Mouse (Mus musculus) heart, postnatal 0 days (tissue): ENCODE data around the gene Aldh1l2.

Experiments
- CTCF ChIP-seq: IDR thresholded peaks from 2 replicates; pipeline ENCODE4 v1.5.1; 2016; ENCODE audit warnings: antibody characterized with exemption, control low read depth, low read depth
- EP300 ChIP-seq: IDR thresholded peaks from 2 replicates; pipeline ENCODE4 v1.6.1; 2016; ENCODE audit warnings: antibody characterized with exemption, low read depth

DNA sequence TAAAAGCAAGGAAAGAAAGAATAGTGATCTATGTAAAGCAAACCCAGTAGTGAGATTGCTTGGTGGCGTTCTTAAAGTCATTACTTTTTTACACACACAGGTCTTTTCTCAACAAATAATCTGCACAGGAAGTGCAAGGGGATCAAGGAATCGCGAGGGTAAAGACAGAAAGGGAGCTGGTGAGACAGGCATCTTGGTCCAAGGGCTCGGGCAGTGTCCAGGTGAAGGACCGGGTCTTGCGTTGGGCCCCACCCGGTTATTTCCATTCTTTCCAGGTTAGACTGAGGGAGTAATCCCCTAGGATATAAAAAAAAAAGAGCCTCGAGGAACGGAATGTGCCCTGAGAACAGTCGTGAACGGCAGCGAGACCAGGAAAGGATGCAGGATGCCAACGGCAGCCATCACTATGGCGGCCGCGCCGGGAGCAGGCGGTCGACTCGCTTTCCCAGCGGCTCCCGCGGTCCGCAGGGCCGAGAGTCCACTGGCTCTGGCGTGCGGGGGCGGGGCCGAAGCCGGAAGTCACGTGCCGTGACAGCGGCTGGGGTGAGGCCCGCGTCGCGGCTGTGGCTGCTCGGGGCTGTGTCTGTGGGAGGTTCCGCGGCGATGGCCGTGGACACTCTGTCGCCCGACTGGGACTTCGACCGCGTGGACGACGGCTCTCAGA is 9.6 kb upstream of the Aldh1l2 start, which contains the start of gene Washc4:
- TF ChIP-seq CTCF (no peak), EP300 (peak; percentile 49; the same call in 1 of the 2 replicates)
